Mouse (Mus musculus) brain, embryonic 14.5 days (tissue): ENCODE results near the gene Ccdc183. TPM values are rescaled to one million over a fixed set of nuclear protein-coding genes. Genes with fewer than 3 reads are reported as not detected.

Experiments
- DNase-seq: peaks from one replicate; pipeline ENCODE4 v3.0.0-alpha.2; 2011; ENCODE audit warnings: low read depth
- CTCF ChIP-seq: fragments of 200-500 bp; IDR thresholded peaks from 2 replicates; pipeline ENCODE4 v1.5.1; 2012; ENCODE audit warnings: inconsistent platforms, mild to moderate bottlenecking, moderate library complexity, borderline replicate concordance; ENCODE audit not compliant: insufficient read depth, insufficient read length; ENCODE audit errors: extremely low read depth
- POLR2A ChIP-seq: fragments of 200-500 bp; IDR thresholded peaks from 2 replicates; pipeline ENCODE4 v1.6.1; 2012; ENCODE audit warnings: mild to moderate bottlenecking, inconsistent platforms, borderline replicate concordance; ENCODE audit not compliant: poor library complexity, insufficient read depth, insufficient read length, severe bottlenecking; ENCODE audit errors: extremely low read depth
- polyA plus RNA-seq: library from polyadenylated mRNA; depleted of rRNA; stranded (reverse); fragments of >200 nt; gene quantifications from 2 replicates; pipeline ENCODE4 v1.2.3, GENCODE M21; 2012

The Ccdc183 gene
- polyA plus RNA-seq, 1 experiment = 0.07 TPM

GRCm38 (mm10) chr2:25576028-25576850 lies 41.2 kb downstream of the Ccdc183 start:
- TF ChIP-seq CTCF (no peak), POLR2A (no peak)
- no peak for DNase-seq

GRCm38 (mm10) chr2:25575432-25576027 lies 41.9 kb downstream of the Ccdc183 start:
- no peak for DNase-seq
- TF ChIP-seq CTCF (no peak), POLR2A (no peak)

GRCm38 (mm10) chr2:25574579-25575431 lies 42.7 kb downstream of the Ccdc183 start, which contains the start of the genes Mamdc4 and Phpt1:
Mamdc4 (minus strand) TSS chr2:25574845.
Phpt1 (minus strand) TSS chr2:25575224.
- TF ChIP-seq POLR2A = peak; percentile 38; the same call in 1 of the 2 replicates
- TF ChIP-seq CTCF = no peak

GRCm38 (mm10) chr2:25574136-25574535 lies 43.3 kb downstream of the Ccdc183 start:
- TF ChIP-seq POLR2A (no peak), CTCF (no peak)

More at GRCm38 (mm10) chr2:25574579-25575431, 42.7 kb downstream of the Ccdc183 start, which contains the start of the genes Mamdc4 and Phpt1:
- DNase-seq = peak; percentile 99

GRCm38 (mm10) chr2:25573068-25573467 lies 44.4 kb downstream of the Ccdc183 start:
- no peak for DNase-seq
- TF ChIP-seq POLR2A (no peak), CTCF (no peak)

More at GRCm38 (mm10) chr2:25574136-25574535, 43.3 kb downstream of the Ccdc183 start:
- no peak for DNase-seq

GRCm38 (mm10) chr2:25571221-25571620 lies 46.3 kb downstream of the Ccdc183 start:
- TF ChIP-seq CTCF = no peak
- TF ChIP-seq POLR2A = no peak
- DNase-seq = no peak

GRCm38 (mm10) chr2:25569323-25569722 lies 48.2 kb downstream of the Ccdc183 start:
- DNase-seq = no peak
- no peak for TF ChIP-seq POLR2A
- TF ChIP-seq CTCF = no peak

GRCm38 (mm10) chr2:25568473-25569019 lies 48.9 kb downstream of the Ccdc183 start:
- TF ChIP-seq POLR2A (no peak), CTCF (no peak)
- no peak for DNase-seq

- TF ChIP-seq POLR2A = no peak
- 0 out of 2 replicates have a peak, but pooled peaks have one; percentile 19 for TF ChIP-seq CTCF
- no peak for DNase-seq
Observed at GRCm38 (mm10) chr2:25566558-25566957, 50.9 kb downstream of the Ccdc183 start.

- TF ChIP-seq POLR2A (no peak), CTCF (no peak)
- no peak for DNase-seq
Observed at GRCm38 (mm10) chr2:25565741-25566140, 51.7 kb downstream of the Ccdc183 start.

- TF ChIP-seq POLR2A = no peak
- TF ChIP-seq CTCF = no peak
- DNase-seq = no peak
Observed at GRCm38 (mm10) chr2:25561946-25562345, 55.5 kb downstream of the Ccdc183 start.

GRCm38 (mm10) chr2:25560551-25560950 lies 56.9 kb downstream of the Ccdc183 start:
- no peak for TF ChIP-seq CTCF
- TF ChIP-seq POLR2A = no peak
- no peak for DNase-seq
